Mouse (Mus musculus) liver, embryonic 15.5 days (tissue): ENCODE results near the gene Pbdc1. TPM values are rescaled to one million over a fixed set of nuclear protein-coding genes. Genes with fewer than 3 reads are reported as not detected.
"Not testable (repeated sequence)": the region's sequence is repeated elsewhere in the genome, so short reads cannot be mapped to it uniquely, and the experiment has no call there.

Experiments used
- ATAC-seq: fragments of 200-750 bp; cut with Nextera tagmentation; 2 replicates; pipeline ENCODE4 v1.8.0; 2017; ENCODE audit warnings: moderate number of reproducible peaks, mild to moderate bottlenecking, moderate library complexity; ENCODE audit not compliant: insufficient read depth
- H3K27ac ChIP-seq: fragments of 300-500 bp; sonication (generic); replicated peaks from 2 replicates; pipeline ENCODE4 v1.5.1; 2015; ENCODE audit warnings: mild to moderate bottlenecking, inconsistent platforms
- H3K27me3 ChIP-seq: fragments of 300-500 bp; sonication (generic); 2 replicates; pipeline ENCODE4 v1.6.1; 2015; ENCODE audit warnings: mild to moderate bottlenecking, inconsistent platforms
- H3K36me3 ChIP-seq: fragments of 300-500 bp; sonication (generic); replicated peaks from 2 replicates; pipeline ENCODE4 v1.6.1; 2015; ENCODE audit warnings: moderate library complexity, mild to moderate bottlenecking, inconsistent platforms
- H3K4me1 ChIP-seq: fragments of 300-500 bp; sonication (generic); replicated peaks from 2 replicates; pipeline ENCODE4 v1.6.1; 2015; ENCODE audit warnings: inconsistent platforms
- H3K4me2 ChIP-seq: fragments of 300-500 bp; sonication (generic); 2 replicates; pipeline ENCODE4 v1.6.1; 2015; ENCODE audit warnings: moderate library complexity, mild to moderate bottlenecking, inconsistent platforms
- H3K4me3 ChIP-seq: fragments of 300-500 bp; sonication (generic); replicated peaks from 2 replicates; pipeline ENCODE4 v1.5.1; 2015; ENCODE audit warnings: mild to moderate bottlenecking, inconsistent platforms
- H3K9ac ChIP-seq: fragments of 300-500 bp; sonication (generic); 2 replicates; pipeline ENCODE4 v1.6.1; 2015; ENCODE audit warnings: moderate library complexity, mild to moderate bottlenecking, inconsistent platforms
- H3K9me3 ChIP-seq: fragments of 300-500 bp; sonication (generic); replicated peaks from 2 replicates; pipeline ENCODE4 v1.6.1; 2016; ENCODE audit warnings: inconsistent platforms
- WGBS: fragments of 180-500 bp; shearing (Covaris S2); methylation state at CpG from one replicate; pipeline ENCODE4 v1.1.7; 2015; ENCODE audit warnings: mixed read lengths; ENCODE audit not compliant: insufficient replicate concordance; 5-methylcytosine and 5-hydroxymethylcytosine counted together
- polyA plus RNA-seq: library from polyadenylated mRNA; unstranded; fragments of >200 nt; fragmentation: Nextera tagmentation; extraction: Ambion mirVana; gene quantifications from 2 replicates; pipeline ENCODE4 v1.2.1, GENCODE M21; 2015

The Pbdc1 gene
- 29.8 and 31.8 TPM in 2 replicates for polyA plus RNA-seq

DNA sequence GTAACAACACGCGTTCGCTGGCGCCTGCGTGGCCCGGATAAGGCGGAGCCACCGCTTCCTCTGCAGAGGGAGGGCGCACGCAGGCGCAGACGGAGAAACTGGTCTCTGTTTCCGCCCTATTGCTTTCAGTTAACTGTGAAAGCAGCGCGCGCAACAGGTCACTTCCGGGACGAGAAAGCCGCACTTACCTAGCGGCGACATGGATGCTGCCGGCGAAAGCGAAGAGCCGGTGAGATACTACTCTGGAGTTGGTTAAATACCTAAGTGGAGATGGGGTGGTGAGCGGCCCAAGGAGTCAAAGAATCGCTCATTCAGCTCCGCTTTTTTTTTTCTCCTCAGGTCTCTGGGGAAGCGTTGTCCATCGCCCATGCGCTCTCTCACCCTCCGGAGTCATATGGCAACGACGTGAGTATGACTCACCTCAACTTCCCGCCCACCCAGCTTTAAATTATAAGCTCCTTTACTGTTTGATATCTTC is at the start of gene Pbdc1:
Gene Pbdc1 (plus strand): TSS at position 142 of the 478 bp plus-strand sequence.
- Histone ChIP-seq H3K27me3 (no peaks in the 10 kb centered on the region), H3K9me3 (no peaks in the 10 kb centered on the region), H3K9ac (peak within 1 kb of the TSS; percentile 49), H3K27ac (peak within 1 kb of the TSS; percentile 69), H3K4me3 (peak within 1 kb of the TSS; percentile 72), H3K36me3 (peaks cover 15% of the 10 kb centered on the region), H3K4me1 (peaks cover 8% of the 10 kb centered on the region; the same call in 1 of the 2 replicates), H3K4me2 (peak within 1 kb of the TSS; percentile 75)
- WGBS, result 4% methylated on average over 35 of the region's 35 CpGs
- peak; percentile 96 for ATAC-seq

- Histone ChIP-seq H3K36me3 (peaks cover 3% of the 10 kb centered on the region), H3K4me3 (no peak overlapping the region), H3K4me1 (no peaks in the 10 kb centered on the region), H3K9ac (no peak overlapping the region), H3K4me2 (no peak overlapping the region), H3K27ac (no peak overlapping the region), H3K9me3 (no peaks in the 10 kb centered on the region), H3K27me3 (no peaks in the 10 kb centered on the region)
- WGBS, result 78% methylated on average over 3 of the region's 3 CpGs
- ATAC-seq, result no peak
Measured at GRCm38 (mm10) chrX:105037666-105038065, 41.9 kb upstream of the Pbdc1 start.

DNA sequence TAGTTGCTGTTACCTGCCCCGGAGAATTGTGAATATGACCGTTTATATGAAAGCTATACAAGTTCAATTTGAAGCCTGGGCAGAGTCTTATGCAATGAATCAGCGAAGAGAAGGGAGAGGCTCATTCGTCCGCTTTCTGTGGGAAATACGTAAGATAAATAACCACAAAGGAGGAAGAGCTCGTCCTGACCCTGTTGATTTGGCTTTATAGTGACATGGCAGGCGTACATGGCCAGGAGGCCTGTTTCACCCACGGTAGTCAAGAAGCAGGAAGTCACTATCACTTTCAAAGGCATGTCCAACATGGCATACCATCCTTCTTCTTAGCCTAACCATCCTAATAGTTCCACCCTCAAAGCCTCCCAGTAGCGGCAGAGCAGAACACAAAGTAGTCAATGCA is 15.3 kb upstream of the Pbdc1 start:
- no peak overlapping the region for H3K4me2 ChIP-seq
- no peaks in the 10 kb centered on the region for H3K9me3 ChIP-seq
- no peak for ATAC-seq
- H3K4me3 ChIP-seq, result no peak overlapping the region
- no peaks in the 10 kb centered on the region for H3K27me3 ChIP-seq
- no peak overlapping the region for H3K9ac ChIP-seq
- H3K27ac ChIP-seq, result no peak overlapping the region
- peaks cover 11% of the 10 kb centered on the region for H3K4me1 ChIP-seq
- peaks cover 83% of the 10 kb centered on the region for H3K36me3 ChIP-seq
- 51% methylated on average over 10 of the region's 10 CpGs for WGBS

GRCm38 (mm10) chrX:105064801-105065200 is 14.8 kb upstream of the Pbdc1 start:
- Histone ChIP-seq H3K27ac (no peak overlapping the region), H3K9me3 (no peaks in the 10 kb centered on the region), H3K27me3 (no peaks in the 10 kb centered on the region), H3K4me2 (no peak overlapping the region), H3K4me3 (no peak overlapping the region), H3K36me3 (peaks cover 78% of the 10 kb centered on the region), H3K4me1 (peaks cover 11% of the 10 kb centered on the region), H3K9ac (no peak overlapping the region)
- ATAC-seq, result no peak
- 39% methylated on average over 4 of the region's 4 CpGs for WGBS

- peak overlapping the region; percentile 68 for H3K4me2 ChIP-seq
- H3K4me3 ChIP-seq, result peak overlapping the region; percentile 76
- peaks cover 32% of the 10 kb centered on the region for H3K36me3 ChIP-seq
- peak; percentile 90 for ATAC-seq
- peaks cover 11% of the 10 kb centered on the region for H3K4me1 ChIP-seq
- under 1% methylated on average over 32 of the region's 32 CpGs for WGBS
- H3K27me3 ChIP-seq, result no peaks in the 10 kb centered on the region
- peak overlapping the region; percentile 88 for H3K27ac ChIP-seq
- H3K9me3 ChIP-seq, result no peaks in the 10 kb centered on the region
- peak overlapping the region; percentile 69 for H3K9ac ChIP-seq
Measured at GRCm38 (mm10) chrX:105069671-105070503, 9.7 kb upstream of the Pbdc1 start.

GRCm38 (mm10) chrX:105079151-105079550 is 405 bp upstream of the Pbdc1 start:
- WGBS, result 9% methylated on average over 12 of the region's 12 CpGs
- H3K9ac ChIP-seq, result 0 out of 2 replicates have a peak overlapping the region, but pooled peaks have one; percentile 30
- peak overlapping the region; percentile 72 for H3K4me3 ChIP-seq

DNA sequence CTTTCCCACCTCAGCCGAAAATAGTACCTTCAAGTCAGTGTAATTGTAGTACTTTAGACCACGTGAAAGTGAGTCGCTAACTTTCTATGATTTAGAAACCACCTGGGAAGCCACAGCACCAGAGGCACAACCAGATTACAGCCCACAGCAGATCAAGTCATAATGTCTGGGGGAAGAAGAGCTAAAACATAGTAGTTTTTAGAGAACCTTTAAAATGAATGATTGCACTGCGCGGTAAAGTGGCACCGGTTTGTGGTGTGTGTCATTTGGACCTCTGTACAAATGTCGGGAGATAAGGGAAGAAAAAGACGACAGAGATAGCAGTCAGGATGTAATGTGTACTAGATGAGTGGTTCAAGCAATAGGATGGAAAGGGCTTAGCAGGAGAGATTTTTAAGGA is 540 bp downstream of the Pbdc1 start:
- H3K4me3 ChIP-seq, result peak overlapping the region; percentile 72
- peaks cover 15% of the 10 kb centered on the region for H3K36me3 ChIP-seq
- H3K9ac ChIP-seq, result peak overlapping the region; percentile 49
- ATAC-seq, result peak; percentile 20; the same call in 1 of the 2 replicates
- 3% methylated on average over 8 of the region's 8 CpGs for whole genome bisulfite sequencing
- H3K4me2 ChIP-seq, result peak overlapping the region; percentile 75
- peaks cover 8% of the 10 kb centered on the region; the same call in 1 of the 2 replicates for H3K4me1 ChIP-seq
- H3K27me3 ChIP-seq, result no peaks in the 10 kb centered on the region
- H3K27ac ChIP-seq, result peak overlapping the region; percentile 69
- H3K9me3 ChIP-seq, result no peaks in the 10 kb centered on the region

More at GRCm38 (mm10) chrX:105079151-105079550, 405 bp upstream of the Pbdc1 start:
- peak; percentile 43 for ATAC-seq
- Histone ChIP-seq H3K4me1 (peaks cover 8% of the 10 kb centered on the region; the same call in 1 of the 2 replicates), H3K27ac (no peak overlapping the region), H3K36me3 (peaks cover 15% of the 10 kb centered on the region), H3K27me3 (no peaks in the 10 kb centered on the region), H3K4me2 (peak overlapping the region; percentile 75), H3K9me3 (no peaks in the 10 kb centered on the region)

GRCm38 (mm10) chrX:105083013-105083412 is 3.5 kb downstream of the Pbdc1 start:
- H3K4me1 ChIP-seq, H3K27me3 ChIP-seq, H3K4me2 ChIP-seq, ATAC-seq, H3K27ac ChIP-seq, H3K4me3 ChIP-seq, H3K9me3 ChIP-seq, H3K9ac ChIP-seq: not testable (repeated sequence)
- peaks cover 24% of the 10 kb centered on the region for H3K36me3 ChIP-seq
- 69% methylated on average over 7 of the region's 7 CpGs for WGBS

DNA sequence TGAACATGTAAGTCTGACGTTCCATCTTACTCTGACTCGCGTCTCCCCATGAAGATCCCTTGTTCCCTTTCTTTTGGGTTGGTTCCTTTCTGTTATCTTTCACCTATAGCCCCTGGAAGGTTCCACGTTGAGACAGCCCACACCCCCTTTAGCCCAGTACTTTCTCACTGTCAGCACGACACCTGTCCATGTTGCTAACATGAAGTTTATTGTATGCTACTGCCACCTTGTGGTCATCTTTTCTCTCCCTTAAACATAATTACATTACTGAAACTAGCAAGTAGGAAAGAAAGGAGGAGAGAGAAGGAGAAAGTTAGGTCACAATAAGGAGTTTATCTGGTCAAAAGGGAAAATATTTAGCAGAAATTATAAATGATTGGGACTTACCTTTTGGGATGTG is 24.6 kb downstream of the Pbdc1 start:
- H3K36me3 ChIP-seq, result no peaks in the 10 kb centered on the region
- WGBS, result 42% methylated on average over 5 of the region's 5 CpGs

GRCm38 (mm10) chrX:105114994-105115393 is 35.4 kb downstream of the Pbdc1 start:
- no peak for ATAC-seq
- 43% methylated on average over 2 of the region's 2 CpGs for WGBS

More for the DNA sequence above, 24.6 kb downstream of the Pbdc1 start:
- H3K27ac ChIP-seq, result no peak overlapping the region
- H3K4me2 ChIP-seq, result no peak overlapping the region
- no peak overlapping the region for H3K9ac ChIP-seq
- H3K4me1 ChIP-seq, result no peaks in the 10 kb centered on the region
- no peak overlapping the region for H3K4me3 ChIP-seq
- ATAC-seq, result no peak
- no peaks in the 10 kb centered on the region for H3K27me3 ChIP-seq
- H3K9me3 ChIP-seq, result no peaks in the 10 kb centered on the region

More at GRCm38 (mm10) chrX:105114994-105115393, 35.4 kb downstream of the Pbdc1 start:
- H3K36me3 ChIP-seq, result no peaks in the 10 kb centered on the region
- no peak overlapping the region for H3K9ac ChIP-seq
- 0 out of 2 replicates have a peak, but pooled peaks cover under 1% of the 10 kb centered on the region for H3K4me1 ChIP-seq
- H3K4me3 ChIP-seq, result no peak overlapping the region
- H3K27ac ChIP-seq, result no peak overlapping the region
- no peak overlapping the region for H3K4me2 ChIP-seq
- no peaks in the 10 kb centered on the region for H3K9me3 ChIP-seq
- H3K27me3 ChIP-seq, result peaks cover 5% of the 10 kb centered on the region
